Mouse (Mus musculus) hindbrain, embryonic 10.5 days (tissue): ENCODE measurements around the gene Cdk2. TPM values are rescaled to one million over a fixed set of nuclear protein-coding genes. Genes with fewer than 3 reads are reported as not detected.

Source experiments
- DNase-seq: peaks from one replicate; pipeline ENCODE4 v3.0.0-alpha.2; 2017; ENCODE audit warnings: low spot score
- H3K27ac ChIP-seq: fragments of 300-500 bp; sonication (generic); 2 replicates; pipeline ENCODE4 v1.5.1; 2016; ENCODE audit warnings: mild to moderate bottlenecking, moderate library complexity
- H3K27me3 ChIP-seq: fragments of 300-500 bp; sonication (generic); 2 replicates; pipeline ENCODE4 v1.6.1; 2016; ENCODE audit warnings: mild to moderate bottlenecking; ENCODE audit not compliant: poor library complexity, insufficient read depth, severe bottlenecking
- H3K36me3 ChIP-seq: fragments of 300-500 bp; sonication (generic); 2 replicates; pipeline ENCODE4 v1.6.1; 2016; ENCODE audit warnings: mild to moderate bottlenecking, moderate library complexity
- H3K4me1 ChIP-seq: fragments of 300-500 bp; sonication (generic); replicated peaks from 2 replicates; pipeline ENCODE4 v1.6.1; 2016; ENCODE audit warnings: mild to moderate bottlenecking
- H3K4me3 ChIP-seq: fragments of 300-500 bp; sonication (generic); 2 replicates; pipeline ENCODE4 v1.5.1; 2016; ENCODE audit warnings: mild to moderate bottlenecking, moderate library complexity
- H3K9me3 ChIP-seq: fragments of 300-500 bp; sonication (generic); 2 replicates; pipeline ENCODE4 v1.6.1; 2016; ENCODE audit warnings: mild to moderate bottlenecking, moderate library complexity
- WGBS: fragments of 180-500 bp; shearing (Covaris S2); methylation state at CpG from one replicate; pipeline ENCODE4 v1.1.7; 2016; 5-methylcytosine and 5-hydroxymethylcytosine counted together
- polyA plus RNA-seq: library from polyadenylated mRNA; unstranded; fragments of >200 nt; fragmentation: Nextera tagmentation; extraction: Ambion mirVana; gene quantifications from 2 replicates; pipeline ENCODE4 v1.2.1, GENCODE M21; 2016

The Cdk2 gene
- polyA plus RNA-seq, 1 experiment from 2014 or later, result 91.0 TPM

- H3K9me3 ChIP-seq, result no peaks in the 10 kb centered on the region
- H3K36me3 ChIP-seq, result peaks cover 51% of the 10 kb centered on the region
- no peaks in the 10 kb centered on the region for H3K27me3 ChIP-seq
- H3K4me3 ChIP-seq, result peak overlapping the region; percentile 83; the same call in 1 of the 2 replicates
- H3K27ac ChIP-seq, result no peak overlapping the region
- peaks cover 17% of the 10 kb centered on the region for H3K4me1 ChIP-seq
- no peak for DNase-seq
- WGBS, result 85% methylated on average over 6 of the region's 6 CpGs
Measured at GRCm38 (mm10) chr10:128697072-128697725, 7.6 kb downstream of the Cdk2 start.

DNA sequence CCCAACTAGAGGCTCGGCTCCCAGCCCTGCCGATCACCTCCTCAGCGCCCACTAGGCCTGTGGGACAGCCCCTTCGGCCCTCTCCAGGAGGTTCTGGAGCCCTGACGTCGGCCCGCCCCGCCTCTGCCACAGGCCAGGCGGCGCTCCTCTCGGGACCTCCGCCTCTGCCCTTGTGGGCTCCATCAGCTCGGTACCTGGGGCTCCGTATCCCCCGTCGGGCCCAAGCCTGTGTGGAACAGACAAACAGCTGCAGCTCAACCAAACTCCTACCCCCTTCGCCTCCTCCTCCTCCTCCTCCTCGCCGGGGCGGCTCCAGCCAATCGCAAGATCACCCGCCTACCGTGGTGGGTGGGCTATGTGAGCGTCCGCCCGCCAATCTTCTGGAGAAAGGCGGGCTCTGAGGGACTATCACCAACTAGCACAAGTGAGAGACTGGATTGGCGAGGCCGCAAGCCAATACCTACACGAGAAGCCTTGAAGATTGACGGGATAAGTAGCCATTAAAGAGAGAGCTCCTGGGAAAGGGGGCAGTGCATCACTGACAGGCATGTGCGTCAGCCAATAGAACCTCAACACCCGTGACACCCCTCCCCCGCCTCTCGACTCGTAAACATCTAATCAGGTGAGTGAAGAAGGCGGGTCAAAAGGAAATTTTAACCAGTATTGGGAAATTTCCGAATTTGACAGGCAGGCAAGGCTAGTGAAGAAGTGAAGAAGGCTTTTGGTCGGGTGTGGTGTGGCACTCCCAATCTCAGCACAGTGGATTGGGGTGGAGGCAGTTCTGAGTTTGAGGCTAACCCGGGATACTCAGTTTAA, 8.6 kb downstream of the Cdk2 start, which contains the start of gene Rab5b:
Rab5b (minus strand) TSS at position 273 of the 816 bp plus-strand sequence.
- Histone ChIP-seq H3K36me3 (peaks cover 42% of the 10 kb centered on the region), H3K4me3 (peak within 1 kb of the TSS; percentile 83), H3K4me1 (peaks cover 17% of the 10 kb centered on the region), H3K27me3 (no peaks in the 10 kb centered on the region), H3K27ac (peak within 1 kb of the TSS; percentile 98), H3K9me3 (no peaks in the 10 kb centered on the region)
- DNase-seq, result peak; percentile 99
- WGBS, result 1% methylated on average over 40 of the region's 40 CpGs

GRCm38 (mm10) chr10:128695411-128695991, 9.3 kb downstream of the Cdk2 start:
- Histone ChIP-seq H3K36me3 (peaks cover 38% of the 10 kb centered on the region), H3K9me3 (no peaks in the 10 kb centered on the region), H3K27ac (peak overlapping the region; percentile 98), H3K4me3 (peak overlapping the region; percentile 83), H3K27me3 (no peaks in the 10 kb centered on the region), H3K4me1 (peaks cover 17% of the 10 kb centered on the region)
- WGBS, result under 1% methylated on average over 22 of the region's 22 CpGs
- no peak for DNase-seq

GRCm38 (mm10) chr10:128674469-128675008, 30.3 kb downstream of the Cdk2 start:
- 4% methylated on average over 9 of the region's 9 CpGs for WGBS
- H3K36me3 ChIP-seq, result peaks cover 24% of the 10 kb centered on the region
- H3K27ac ChIP-seq, result 0 out of 2 replicates have a peak overlapping the region, but pooled peaks have one; percentile 83
- no peak for DNase-seq
- no peaks in the 10 kb centered on the region for H3K9me3 ChIP-seq
- H3K4me1 ChIP-seq, result peaks cover 23% of the 10 kb centered on the region
- peaks cover 36% of the 10 kb centered on the region for H3K27me3 ChIP-seq
- peak overlapping the region; percentile 80 for H3K4me3 ChIP-seq

- Histone ChIP-seq H3K27ac (peak within 1 kb of the TSS; percentile 83), H3K9me3 (no peaks in the 10 kb centered on the region), H3K4me3 (peak within 1 kb of the TSS; percentile 80), H3K36me3 (peaks cover 18% of the 10 kb centered on the region), H3K27me3 (peaks cover 36% of the 10 kb centered on the region), H3K4me1 (peaks cover 28% of the 10 kb centered on the region)
- peak; percentile 94 for DNase-seq
- under 1% methylated on average over 60 of the region's 60 CpGs for WGBS
Measured at GRCm38 (mm10) chr10:128673763-128674468, 30.9 kb downstream of the Cdk2 start, which contains the start of gene Suox. Suox (minus strand) TSS chr10:128674073.

DNA sequence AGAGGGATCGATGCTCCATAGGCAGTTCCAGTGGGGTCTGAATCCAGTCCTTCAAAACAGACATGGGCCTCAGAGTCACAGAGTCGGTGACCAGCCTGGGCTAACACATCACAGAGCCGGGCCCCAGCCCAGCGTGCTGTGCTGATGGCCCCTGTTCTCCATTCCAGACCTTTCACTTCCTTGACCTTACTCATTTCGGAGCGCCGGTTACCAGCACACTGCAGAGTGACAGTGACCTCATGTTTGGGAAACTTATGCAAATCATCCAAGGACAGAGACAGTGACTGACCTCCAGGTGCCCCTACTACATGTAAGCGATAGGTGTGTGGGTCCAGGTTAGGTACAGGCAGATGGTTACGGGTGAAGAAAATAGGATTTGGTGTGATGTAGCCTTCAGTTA, 33.7 kb downstream of the Cdk2 start:
- H3K4me3 ChIP-seq, result no peak overlapping the region; the same call in 1 of the 2 replicates
- 0 out of 2 replicates have a peak overlapping the region, but pooled peaks have one; percentile 23 for H3K27ac ChIP-seq
- WGBS, result 91% methylated on average over 9 of the region's 9 CpGs
- H3K36me3 ChIP-seq, result peaks cover 12% of the 10 kb centered on the region
- no peak for DNase-seq
- no peaks in the 10 kb centered on the region for H3K9me3 ChIP-seq
- peaks cover 36% of the 10 kb centered on the region for H3K27me3 ChIP-seq
- H3K4me1 ChIP-seq, result peaks cover 36% of the 10 kb centered on the region

GRCm38 (mm10) chr10:128668790-128669672, 35.8 kb downstream of the Cdk2 start:
- WGBS, result under 1% methylated on average over 42 of the region's 42 CpGs
- Histone ChIP-seq H3K9me3 (no peaks in the 10 kb centered on the region), H3K4me3 (peak overlapping the region; percentile 85), H3K4me1 (peaks cover 31% of the 10 kb centered on the region), H3K27ac (peak overlapping the region; percentile 88), H3K27me3 (peaks cover 36% of the 10 kb centered on the region), H3K36me3 (peaks cover 11% of the 10 kb centered on the region; the same call in 1 of the 2 replicates)
- DNase-seq, result peak; percentile 61

GRCm38 (mm10) chr10:128665806-128666205, 39.0 kb downstream of the Cdk2 start:
- Histone ChIP-seq H3K27me3 (peaks cover 13% of the 10 kb centered on the region), H3K36me3 (peaks cover 2% of the 10 kb centered on the region; the same call in 1 of the 2 replicates), H3K4me1 (peaks cover 14% of the 10 kb centered on the region), H3K4me3 (no peak overlapping the region), H3K9me3 (no peaks in the 10 kb centered on the region), H3K27ac (no peak overlapping the region)
- no peak for DNase-seq
- 92% methylated on average over 2 of the region's 2 CpGs for WGBS

- WGBS, result 84% methylated on average over 3 of the region's 3 CpGs
- no peak for DNase-seq
- H3K9me3 ChIP-seq, result no peaks in the 10 kb centered on the region
- no peaks in the 10 kb centered on the region for H3K36me3 ChIP-seq
- H3K27me3 ChIP-seq, result peaks cover 8% of the 10 kb centered on the region
- no peak overlapping the region for H3K27ac ChIP-seq
- H3K4me1 ChIP-seq, result peaks cover 14% of the 10 kb centered on the region
- no peak overlapping the region for H3K4me3 ChIP-seq
Measured at GRCm38 (mm10) chr10:128665307-128665706, 39.5 kb downstream of the Cdk2 start.

DNA sequence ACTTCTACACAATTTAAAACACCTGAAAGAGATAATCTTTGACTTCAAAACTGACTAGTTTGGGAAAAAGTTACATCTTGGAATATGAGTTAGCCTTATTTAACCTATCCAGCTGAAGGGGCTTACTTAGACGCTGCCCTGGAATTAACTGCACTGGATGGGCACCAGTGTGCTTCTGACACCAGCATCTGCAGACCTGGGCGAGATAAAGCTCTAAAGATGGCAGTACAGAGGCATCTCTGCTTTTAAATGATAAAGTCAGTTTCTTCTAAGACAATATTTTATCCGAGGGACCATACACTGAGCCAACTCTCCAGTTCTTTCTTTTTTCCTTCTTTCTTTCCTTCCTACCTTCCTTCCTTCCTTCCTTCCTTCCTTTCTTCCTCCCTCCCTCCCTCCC, 40.0 kb downstream of the Cdk2 start:
- WGBS, result 77% methylated on average over 3 of the region's 3 CpGs
- H3K4me1 ChIP-seq, result peaks cover 16% of the 10 kb centered on the region
- H3K27me3 ChIP-seq, result peaks cover 3% of the 10 kb centered on the region; the same call in 1 of the 2 replicates

GRCm38 (mm10) chr10:128663441-128664220, 41.2 kb downstream of the Cdk2 start:
- Histone ChIP-seq H3K27me3 (no peaks in the 10 kb centered on the region), H3K9me3 (no peaks in the 10 kb centered on the region), H3K4me3 (no peak overlapping the region), H3K36me3 (no peaks in the 10 kb centered on the region), H3K4me1 (peaks cover 12% of the 10 kb centered on the region), H3K27ac (no peak overlapping the region)
- 69% methylated on average over 5 of the region's 5 CpGs for WGBS
- DNase-seq, result no peak

More for the DNA sequence above, 40.0 kb downstream of the Cdk2 start:
- no peaks in the 10 kb centered on the region for H3K9me3 ChIP-seq
- no peak for DNase-seq
- H3K36me3 ChIP-seq, result no peaks in the 10 kb centered on the region
- no peak overlapping the region for H3K4me3 ChIP-seq
- H3K27ac ChIP-seq, result no peak overlapping the region
